Mouse (Mus musculus): Measurements from ENCODE around the gene Idh1.

Idh1 gene

DNA sequence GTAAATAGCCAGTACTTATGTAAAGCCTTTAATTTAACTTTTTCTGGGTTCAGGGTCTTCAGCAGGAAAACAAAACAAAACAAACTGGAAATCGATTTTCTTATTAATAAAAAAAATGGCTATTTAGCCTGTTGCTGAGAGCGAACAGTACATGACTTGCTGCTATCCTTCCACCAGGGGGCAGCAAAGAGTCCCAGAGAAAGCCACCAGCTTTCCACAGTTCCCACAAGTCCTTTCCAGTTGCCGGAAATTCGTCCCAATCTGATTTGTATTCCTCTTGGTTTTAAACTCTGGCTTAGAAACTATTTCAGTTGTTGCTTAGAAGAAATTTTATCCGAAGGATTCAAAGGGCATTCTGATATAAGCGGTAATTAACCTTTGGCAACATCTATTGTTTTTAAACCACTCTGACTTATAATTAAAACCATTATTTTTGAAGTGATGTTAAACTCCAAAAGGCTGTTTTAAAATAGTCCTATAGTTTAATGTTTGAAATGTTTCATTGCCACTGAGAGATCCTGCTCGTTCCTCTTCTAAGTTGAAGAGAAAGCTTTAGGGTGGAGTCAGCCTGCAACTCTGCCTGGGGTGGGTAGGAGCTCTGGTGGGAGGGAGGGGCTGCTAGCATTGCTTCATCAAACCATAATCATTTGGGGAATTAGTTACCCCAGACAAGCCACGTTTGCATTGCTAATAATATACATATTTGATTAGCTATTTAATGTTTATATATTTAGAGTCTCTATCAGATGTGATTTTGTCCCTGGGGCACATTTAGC is 74.1 kb downstream of the Idh1 start:
- peak; percentile 83 for DNase-seq

DNA sequence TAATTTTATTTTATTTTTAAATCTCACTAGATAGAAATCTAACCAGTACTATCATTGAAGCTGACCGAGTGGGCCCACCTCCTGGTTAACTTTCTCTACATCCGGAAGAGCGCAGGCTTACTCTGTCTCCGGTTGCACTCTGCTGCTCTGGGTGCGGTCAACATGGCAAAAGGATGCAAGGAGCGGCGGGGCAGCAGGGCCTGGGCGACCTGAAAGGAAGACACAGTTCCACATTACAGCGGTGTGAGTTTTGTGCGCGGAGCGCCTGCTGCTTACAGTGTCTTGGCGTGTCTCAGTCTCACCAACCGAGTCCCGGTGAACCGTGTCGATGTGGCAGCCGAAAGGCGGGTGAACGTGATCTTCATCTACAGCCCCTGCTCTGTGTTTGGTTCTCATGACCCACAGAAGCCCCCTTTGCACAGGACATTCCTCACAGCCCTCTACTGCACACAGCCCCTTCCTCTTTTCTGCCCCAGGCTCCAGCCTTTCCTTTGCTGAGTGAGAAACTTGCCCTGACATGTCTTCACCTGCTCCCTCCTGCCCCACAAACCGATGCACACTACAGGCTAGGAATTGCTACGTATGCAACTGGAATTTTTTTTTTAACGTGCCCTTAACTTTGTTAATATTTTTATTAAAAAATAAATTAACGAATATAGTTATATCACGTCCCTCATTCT is 76.4 kb downstream of the Idh1 start:
- no peak for DNase-seq

DNA sequence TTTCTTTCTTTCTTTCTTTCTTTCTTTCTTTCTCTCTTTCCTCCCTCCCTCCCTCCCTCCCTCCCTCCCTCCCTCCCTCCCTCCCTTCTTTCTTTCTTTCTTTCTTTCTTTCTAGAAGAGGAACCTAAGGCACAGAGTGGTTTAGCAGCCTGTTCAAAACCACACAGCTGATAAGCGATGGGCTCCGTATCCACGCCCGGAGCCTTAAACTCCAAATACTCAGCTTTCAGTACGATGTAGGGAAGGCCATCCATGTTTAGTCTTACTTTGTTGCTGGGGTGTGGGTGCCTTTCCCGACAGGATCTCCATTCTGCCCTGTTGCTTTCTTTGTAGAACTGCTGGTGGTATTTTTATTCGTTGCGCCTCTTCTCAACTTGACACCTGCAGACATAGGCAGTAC is 77.1 kb downstream of the Idh1 start:
- DNase-seq: no peak
